Mouse (Mus musculus) ES-CJ7 (cell line): ENCODE measurements at regions not wholly inside any gene's neighbourhood (a gene's known extent, or its start where the extent isn't known, plus 50 kb on each side); places are given as distances from the start of the nearest gene placed in this dataset.

ENCODE experiments used
- DNase-seq: peaks from one replicate; pipeline ENCODE4 v3.0.0; 2011; ENCODE audit warnings: low read depth, low spot score

DNA sequence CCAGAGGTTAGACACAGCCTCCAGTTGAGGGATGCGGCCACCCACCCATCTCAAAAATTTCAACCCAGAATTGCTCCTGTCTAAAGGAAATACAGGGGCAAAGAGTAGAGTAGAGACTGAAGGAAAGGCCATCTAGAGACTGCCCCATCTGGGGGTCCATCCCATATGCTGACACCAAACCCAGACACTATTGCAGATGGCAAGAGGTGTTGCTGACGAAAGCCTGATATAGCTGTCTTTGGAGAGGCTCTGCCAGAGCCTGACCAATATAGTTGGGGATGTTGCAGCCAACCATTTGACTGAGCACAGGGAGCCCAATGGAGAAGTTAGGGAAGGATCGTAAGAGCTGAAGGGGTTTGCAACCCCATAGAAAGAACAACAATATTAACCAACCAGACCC lies 141.6 kb upstream of the Reg3b start:
- DNase-seq: no peak

DNA sequence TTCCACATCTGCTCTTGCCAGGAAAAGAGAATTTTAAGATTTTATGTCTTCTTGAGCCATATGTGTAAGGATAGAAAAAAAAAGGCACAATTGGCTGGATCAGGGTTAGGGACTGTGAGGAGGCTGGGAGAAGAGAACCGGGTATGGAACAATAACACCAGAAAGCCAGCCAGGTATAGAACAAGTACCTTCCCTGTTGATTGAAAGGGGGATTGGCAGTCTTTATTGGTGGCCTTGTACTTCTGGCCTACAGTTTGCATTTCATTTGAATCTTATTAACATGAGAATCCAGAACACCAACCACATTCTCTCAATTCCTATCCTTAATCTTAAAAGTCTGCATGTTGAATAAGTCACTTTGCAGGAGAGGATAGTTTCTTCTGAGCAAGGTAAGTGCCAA lies 126.1 kb upstream of the Reg3b start:
- peak; percentile 39 for DNase-seq

DNA sequence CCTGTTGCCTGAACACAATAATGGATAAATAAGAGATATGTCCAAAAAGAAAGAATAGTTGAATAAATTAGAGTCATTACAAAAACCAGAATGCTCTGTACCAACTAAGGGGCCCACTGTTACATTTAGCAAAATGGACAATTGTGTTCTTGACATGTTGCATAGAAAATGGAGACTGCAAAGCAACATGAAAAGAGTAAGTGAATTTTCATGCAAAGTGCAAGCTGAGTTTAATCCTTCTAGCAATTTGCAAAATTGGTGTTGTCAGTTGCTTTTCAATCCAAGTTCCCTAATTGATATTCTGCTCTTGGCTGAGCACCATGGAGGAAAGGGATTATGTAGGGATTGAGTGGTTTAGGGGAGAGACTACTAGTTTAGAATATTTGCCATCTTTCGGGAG lies 125.4 kb upstream of the Reg3b start:
- no peak for DNase-seq

DNA sequence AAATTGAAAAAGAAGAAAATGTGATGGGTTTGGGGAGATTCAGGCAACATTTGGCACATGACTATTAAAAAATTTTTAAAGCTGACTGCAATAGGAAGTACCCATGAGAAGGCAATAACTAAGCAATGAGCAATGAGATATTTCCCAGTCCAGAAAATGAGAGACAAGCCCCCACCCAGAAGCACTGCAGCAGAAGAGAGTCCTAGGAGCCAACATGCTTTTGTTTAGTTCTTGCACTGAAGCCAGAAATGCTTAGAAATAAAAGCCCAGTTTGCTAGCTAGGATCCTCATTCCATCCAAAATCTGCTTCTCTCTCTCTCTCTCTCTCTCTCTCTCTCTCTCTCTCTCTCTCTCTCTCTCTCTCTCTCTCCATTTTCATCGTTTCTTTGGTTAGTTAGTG lies 120.4 kb upstream of the Reg3b start:
- DNase-seq: no peak

DNA sequence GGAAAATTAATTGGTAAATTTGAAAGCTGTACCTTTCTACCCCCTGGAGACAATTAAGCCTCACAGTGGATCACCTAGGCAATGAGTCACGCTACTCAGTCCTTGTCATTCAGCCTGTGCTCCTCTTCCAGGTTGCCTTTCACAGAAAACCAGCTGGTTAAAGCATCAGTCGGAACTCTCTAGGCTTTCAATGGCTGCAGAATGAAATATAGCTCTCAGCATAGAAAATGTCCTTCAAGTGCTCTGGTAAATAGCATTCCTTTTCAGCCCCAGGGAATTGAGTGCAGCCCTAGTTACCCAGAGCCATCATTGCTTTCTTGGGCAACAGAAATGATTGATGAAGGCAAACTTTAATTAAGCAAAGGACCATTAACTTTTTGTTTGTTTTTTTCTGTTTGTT lies 119.9 kb upstream of the Reg3b start:
- DNase-seq: no peak

DNA sequence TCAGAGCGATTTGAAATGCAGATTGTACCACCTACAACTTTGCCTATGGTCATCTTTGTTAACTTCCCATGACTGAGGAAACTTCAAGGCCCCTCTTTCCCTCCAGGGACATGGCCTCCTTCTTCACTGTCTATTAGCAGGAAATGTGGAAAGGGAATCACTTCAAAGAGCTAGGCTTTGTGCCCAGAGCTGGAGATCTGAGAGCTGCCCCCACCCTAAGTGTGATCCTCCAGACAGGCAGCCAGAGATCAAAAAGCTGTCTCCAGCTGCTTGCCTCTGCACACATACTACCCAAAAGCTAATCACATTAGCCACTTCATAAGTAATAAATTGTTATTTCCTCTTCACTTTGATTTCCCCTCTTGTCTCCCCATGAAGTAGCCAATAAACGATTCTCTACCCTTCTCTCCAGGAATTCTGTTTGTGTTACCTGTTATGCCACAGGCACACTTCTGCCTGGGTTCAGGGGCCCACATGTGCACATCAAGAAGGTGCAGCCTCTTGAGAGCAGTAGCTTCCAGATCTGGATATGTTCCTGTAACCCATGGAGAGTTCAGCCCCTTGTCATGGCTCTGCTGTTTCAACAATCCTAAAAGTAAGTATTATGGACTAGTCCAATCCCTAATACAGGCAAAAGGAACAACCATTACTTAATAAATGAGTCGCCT lies 98.4 kb upstream of the Reg3b start:
- no peak for DNase-seq

DNA sequence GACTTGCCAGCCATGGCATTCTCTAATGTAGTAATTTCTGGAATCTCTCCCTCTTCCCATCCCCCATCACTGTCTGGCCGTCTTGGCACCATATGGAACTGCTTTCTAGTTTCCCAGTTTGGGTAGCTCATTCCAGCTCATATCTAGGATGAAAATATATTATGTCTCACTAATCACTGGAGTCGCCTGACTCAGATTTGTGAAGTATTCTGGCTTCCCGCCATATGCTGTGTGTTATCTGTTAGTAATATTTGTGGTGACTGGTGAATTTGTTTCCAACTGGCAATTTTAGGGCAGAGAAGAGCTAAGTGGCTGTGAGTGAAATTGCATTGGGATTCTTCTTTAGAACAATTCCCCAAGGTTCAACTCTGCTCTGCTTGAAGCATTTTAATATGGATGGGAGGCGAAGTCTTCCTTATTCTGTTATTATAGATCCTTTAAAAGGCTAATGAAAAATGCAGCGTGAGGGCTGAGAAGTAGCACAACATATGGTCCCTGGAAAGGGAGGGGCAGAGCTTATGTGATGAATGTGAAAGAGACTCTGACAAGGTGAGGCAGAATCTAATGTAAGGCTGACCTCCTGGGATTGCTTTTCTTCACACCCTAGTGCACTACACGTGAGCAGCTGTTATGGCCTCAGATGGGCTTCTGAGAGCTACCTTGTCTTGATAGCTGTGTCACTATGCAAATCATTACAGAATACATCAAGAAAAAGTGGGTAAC lies 92.3 kb upstream of the Reg3b start:
- DNase-seq: no peak

DNA sequence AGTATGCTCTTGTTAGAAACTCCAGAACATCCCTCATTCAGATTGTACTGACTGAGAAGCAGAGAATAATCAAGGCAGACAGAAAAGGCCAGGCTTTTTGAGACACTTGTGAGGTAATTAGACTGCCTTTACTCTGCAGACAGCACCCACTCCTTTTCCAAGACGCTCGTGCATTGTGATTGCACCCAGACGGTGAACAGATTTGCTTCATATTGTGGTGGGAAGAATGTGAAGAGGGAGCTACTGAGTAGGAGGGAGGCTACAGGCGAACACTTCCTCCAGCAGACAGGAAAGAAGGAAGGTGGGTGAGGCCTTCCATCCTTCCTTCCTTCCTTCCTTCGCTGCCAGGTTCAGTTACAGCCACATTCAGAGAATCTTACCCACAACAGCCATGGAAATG lies 89.9 kb upstream of the Reg3b start:
- DNase-seq: no peak

DNA sequence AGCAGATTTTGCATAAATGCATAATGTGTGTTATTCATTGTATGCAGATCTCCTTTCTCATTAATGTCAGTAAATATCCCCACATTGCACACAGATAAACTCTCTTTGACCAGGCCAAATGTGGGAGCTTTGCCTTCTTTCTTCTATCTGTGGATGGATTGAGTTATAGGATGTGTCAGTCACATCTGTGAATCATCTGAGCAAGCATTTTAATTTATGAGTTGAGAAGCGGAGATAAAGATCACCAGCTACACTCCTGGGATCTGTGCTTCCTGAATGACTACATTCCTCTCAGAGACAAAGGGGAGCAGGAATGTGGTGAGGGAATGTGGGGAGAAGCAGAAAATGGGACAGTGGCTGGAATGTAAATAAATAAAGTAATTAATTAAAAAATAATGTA lies 75.8 kb upstream of the Reg3b start:
- no peak for DNase-seq

DNA sequence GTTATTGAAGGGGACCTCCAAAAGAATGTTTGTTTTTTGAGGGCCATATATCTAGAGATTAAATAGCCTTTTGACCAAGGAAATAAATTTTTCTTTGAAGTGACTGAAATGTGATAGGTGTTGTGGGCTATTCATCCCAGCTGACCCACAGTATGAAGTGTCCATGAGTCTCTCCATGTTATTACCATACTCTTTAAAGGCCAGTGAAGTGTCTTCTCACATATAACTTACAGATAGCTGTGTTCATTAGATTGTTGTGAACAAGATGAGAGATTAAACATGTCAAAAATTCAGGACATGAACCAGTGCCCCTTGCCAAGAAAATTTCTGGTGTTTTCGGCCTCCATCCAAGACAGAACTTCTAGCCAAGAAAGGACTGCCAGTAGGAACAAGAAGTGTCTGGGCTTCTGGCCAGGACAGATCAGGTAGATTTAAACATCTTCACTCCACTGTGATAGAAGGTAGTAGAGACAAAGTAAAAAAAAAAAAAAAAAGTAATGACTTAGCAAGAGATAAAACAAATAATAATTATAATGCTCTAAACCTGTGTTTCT lies 67.2 kb upstream of the Reg3b start:
- no peak for DNase-seq
